Mouse (Mus musculus) stomach, adult 2 months (tissue): ENCODE data around the gene Prl8a2. TPM values are rescaled to one million over a fixed set of nuclear protein-coding genes. Genes with fewer than 3 reads are reported as not detected.

Experiments
- polyA plus RNA-seq: library from polyadenylated mRNA; depleted of rRNA; stranded (reverse); fragments of >200 nt; gene quantifications from 2 replicates; pipeline ENCODE4 v1.2.3, GENCODE M21; 2012; rRNA removed

The Prl8a2 gene
- not detected in 2 replicates for polyA plus RNA-seq

DNA sequence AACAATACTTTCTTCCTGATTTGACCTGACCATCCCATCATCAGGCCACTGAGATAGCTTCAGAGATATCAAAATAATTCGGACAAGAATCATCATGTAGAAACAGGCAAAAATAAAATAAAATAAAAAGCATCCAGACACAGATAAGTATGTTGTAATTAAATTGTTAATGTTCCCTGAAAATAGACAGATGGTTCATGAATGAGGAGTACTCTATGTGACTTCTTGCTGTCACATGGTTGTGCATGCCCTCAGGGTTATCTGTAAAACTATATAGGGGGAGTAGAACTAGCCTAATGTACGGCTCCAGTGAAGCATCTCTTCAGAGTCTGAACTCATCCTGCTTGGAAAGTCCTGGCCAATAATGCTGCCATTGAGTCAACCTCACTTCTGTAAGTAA lies at the start of gene Prl8a2:
TSS of gene Prl8a2 (plus strand) at position 301 of the 400 bp plus-strand sequence.

DNA sequence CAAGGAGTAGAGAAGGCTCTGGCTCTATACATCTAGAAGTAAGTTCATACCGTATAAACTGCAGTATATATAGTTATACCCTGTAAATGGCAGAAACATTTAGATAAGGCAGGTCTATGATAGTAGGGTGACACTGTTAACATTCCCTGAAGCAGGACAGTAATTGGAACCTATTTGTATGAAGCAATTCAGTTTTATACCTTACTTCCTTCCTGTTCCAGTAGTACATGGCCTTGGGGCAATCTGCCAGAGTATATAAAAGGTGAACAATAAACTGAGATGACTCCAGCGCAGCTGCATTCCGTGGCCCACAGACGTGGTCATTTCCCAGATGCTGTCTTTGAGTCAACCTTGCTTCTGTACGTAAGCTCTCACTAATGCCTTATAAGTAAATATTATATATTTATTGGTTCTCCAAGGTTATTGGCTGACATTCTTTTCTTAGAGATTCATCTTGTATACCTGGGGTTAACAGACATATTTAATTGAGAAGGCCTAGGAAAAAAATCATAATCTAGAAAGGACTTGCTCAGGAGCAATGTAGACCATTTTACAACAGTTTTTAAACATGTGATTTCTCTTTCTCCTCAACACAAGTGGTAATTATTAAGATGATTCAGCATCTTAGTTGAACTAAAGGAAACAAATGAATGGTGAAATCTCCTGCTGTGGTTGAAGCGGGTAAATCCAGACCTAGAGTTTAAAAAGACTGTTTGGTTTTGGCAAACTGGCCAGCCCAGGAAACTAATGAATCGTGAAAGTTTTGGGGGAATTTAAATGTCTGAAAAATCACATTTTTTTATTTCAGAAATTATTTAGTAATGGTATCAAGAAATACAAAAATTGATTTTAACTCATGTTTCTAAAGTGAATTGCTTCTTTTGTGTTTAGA lies 32.9 kb upstream of the Prl8a2 start, which contains the start of gene Prl6a1:
TSS of gene Prl6a1 (plus strand) at position 294 of the 892 bp plus-strand sequence.

DNA sequence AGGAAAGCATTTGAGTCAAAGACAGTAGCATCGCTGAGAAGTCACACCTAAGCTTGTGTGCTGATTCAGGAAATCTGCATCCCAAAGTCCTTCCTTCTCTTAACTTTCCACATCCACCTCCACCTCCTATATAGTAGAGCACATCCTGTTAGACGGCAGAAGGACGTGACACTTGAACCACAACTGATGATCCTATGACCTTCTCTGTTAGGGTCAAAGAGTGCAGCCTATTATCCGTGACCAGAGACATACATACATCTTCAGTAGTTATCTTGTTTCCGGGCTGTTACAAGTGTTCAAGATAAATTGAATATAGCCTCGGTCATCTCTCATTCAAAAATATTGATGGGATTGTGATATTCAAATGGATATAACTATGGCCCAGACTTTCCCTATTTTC lies 45.3 kb downstream of the Prl8a2 start, which contains the start of gene Prl2b1:
TSS of gene Prl2b1 (minus strand) at position 101 of the 400 bp plus-strand sequence.

Other genes starting within 250 kb of the Prl8a2 start
- not detected in 2 replicates for gene Prl3d2, start 224.0 kb upstream of the Prl8a2 start, polyA plus RNA-seq
- gene Prl3d3, start 188.9 kb upstream of the Prl8a2 start, polyA plus RNA-seq, result not detected in 2 replicates
- not detected in 2 replicates for gene Prl3c1, start 149.0 kb upstream of the Prl8a2 start, polyA plus RNA-seq
- gene Prl3b1, start 103.8 kb upstream of the Prl8a2 start, polyA plus RNA-seq, result not detected in 2 replicates
- not detected in 2 replicates for gene Prl3a1, start 86.2 kb upstream of the Prl8a2 start, polyA plus RNA-seq
- gene Prl6a1, start 33.0 kb upstream of the Prl8a2 start, polyA plus RNA-seq, result not detected in 2 replicates
- gene Prl2b1, start 45.2 kb downstream of the Prl8a2 start, polyA plus RNA-seq, result not detected in 2 replicates
- gene Prl8a6, start 93.0 kb downstream of the Prl8a2 start, polyA plus RNA-seq, result not detected in 2 replicates
- not detected in 2 replicates for gene Prl8a8, start 167.5 kb downstream of the Prl8a2 start, polyA plus RNA-seq
- not detected in 2 replicates for gene Prl8a9, start 218.9 kb downstream of the Prl8a2 start, polyA plus RNA-seq
- gene Prl8a1, start 236.5 kb downstream of the Prl8a2 start, polyA plus RNA-seq, result not detected in 2 replicates